Mouse (Mus musculus) CH12.LX (cell line): ENCODE results near the gene Hsd17b1.

Source experiments
- CTCF ChIP-seq, 2 experiments: IDR thresholded peaks in 1 of 2; conservative IDR thresholded peaks in 1 of 2; 2 replicates each; pipeline ENCODE4 v1.5.1; 2011 to 2012; ENCODE audit warnings: low read depth in 2 of 2, low read length in 2 of 2, improper control_type of control experiment in 1 of 2, inconsistent platforms in 1 of 2, mild to moderate bottlenecking in 1 of 2, moderate library complexity in 1 of 2
- E2F4 ChIP-seq: IDR thresholded peaks from 2 replicates; pipeline ENCODE4 v1.6.1; 2011; ENCODE audit warnings: low read depth, low read length, improper control_type of control experiment; ENCODE audit not compliant: insufficient replicate concordance
- ELF1 ChIP-seq: IDR thresholded peaks from 2 replicates; pipeline ENCODE4 v1.6.1; 2014; ENCODE audit warnings: low read depth, mild to moderate bottlenecking, inconsistent platforms, low read length, improper control_type of control experiment
- EP300 ChIP-seq: IDR thresholded peaks from 2 replicates; pipeline ENCODE4 v1.6.1; 2011; ENCODE audit warnings: low read length, improper control_type of control experiment
- ETS1 ChIP-seq: conservative IDR thresholded peaks from 2 replicates; pipeline ENCODE4 v1.6.1; 2012; ENCODE audit warnings: low read depth, mild to moderate bottlenecking, inconsistent platforms, low read length, improper control_type of control experiment, moderate library complexity
- MAX ChIP-seq: IDR thresholded peaks from 2 replicates; pipeline ENCODE4 v1.6.1; 2011; ENCODE audit warnings: low read length, improper control_type of control experiment
- POLR2A ChIP-seq: IDR thresholded peaks from 2 replicates; pipeline ENCODE4 v1.6.1; 2011; ENCODE audit warnings: low read depth, mild to moderate bottlenecking, improper control_type of control experiment, low read length
- RCOR1 ChIP-seq: conservative IDR thresholded peaks from 2 replicates; pipeline ENCODE4 v1.6.1; 2012; ENCODE audit warnings: low read depth, mild to moderate bottlenecking, inconsistent platforms, low read length, improper control_type of control experiment
- SIN3A ChIP-seq: IDR thresholded peaks from 2 replicates; pipeline ENCODE4 v1.6.1; 2012; ENCODE audit warnings: low read length, improper control_type of control experiment, inconsistent platforms
- SMC3 ChIP-seq: IDR thresholded peaks from 2 replicates; pipeline ENCODE4 v1.6.1; 2011; ENCODE audit warnings: low read depth, low read length, improper control_type of control experiment
- TCF12 ChIP-seq: IDR thresholded peaks from 2 replicates; pipeline ENCODE4 v1.6.1; 2014; ENCODE audit warnings: low read depth, mild to moderate bottlenecking, inconsistent platforms, low read length, improper control_type of control experiment
- ZC3H11A ChIP-seq: IDR thresholded peaks from 2 replicates; pipeline ENCODE4 v1.6.1; 2012; ENCODE audit warnings: low read depth, mild to moderate bottlenecking, inconsistent platforms, low read length, improper control_type of control experiment
- ZNF384 ChIP-seq: IDR thresholded peaks from 2 replicates; pipeline ENCODE4 v1.6.1; 2012; ENCODE audit warnings: low read depth, low read length, improper control_type of control experiment, inconsistent platforms

GRCm38 (mm10) chr11:101065002-101065401 lies 13.2 kb upstream of the Hsd17b1 start:
- no peak for TF ChIP-seq POLR2A
- TF ChIP-seq TCF12 = no peak
- no peak for TF ChIP-seq ZC3H11A
- no peak for TF ChIP-seq SIN3A
- no peak for TF ChIP-seq E2F4
- no peak for TF ChIP-seq ETS1
- no peak for TF ChIP-seq ELF1
- TF ChIP-seq EP300 = no peak
- TF ChIP-seq RCOR1 = no peak
- TF ChIP-seq CTCF (conservative IDR thresholded peaks at IDR 0.05 in 1 of 2, IDR thresholded peaks at IDR 0.05 in 1 of 2; ENCODE audit: low read depth in 2 of 2, low read length in 2 of 2) = no peak
- TF ChIP-seq ZNF384 = no peak
- no peak for TF ChIP-seq SMC3
- TF ChIP-seq MAX = no peak
